Mouse (Mus musculus) heart, postnatal 0 days (tissue): ENCODE measurements around the gene Aplnr. TPM values are rescaled to one million over a fixed set of nuclear protein-coding genes. Genes with fewer than 3 reads are reported as not detected.

ENCODE experiments used
- ATAC-seq: fragments of 200-750 bp; cut with Nextera tagmentation; 2 replicates; pipeline ENCODE4 v1.8.0; 2017; ENCODE audit warnings: low read depth, moderate number of reproducible peaks, moderate library complexity; ENCODE audit not compliant: insufficient read depth
- DNase-seq: peaks from one replicate; pipeline ENCODE4 v3.0.0-alpha.2; 2016; ENCODE audit warnings: low spot score
- H3K27ac ChIP-seq: fragments of 300-500 bp; sonication (generic); 2 replicates; pipeline ENCODE4 v1.5.1; 2014; ENCODE audit warnings: low read depth, mild to moderate bottlenecking
- H3K27me3 ChIP-seq: fragments of 300-500 bp; sonication (generic); 2 replicates; pipeline ENCODE4 v1.6.1; 2014; ENCODE audit warnings: low read length, mixed read lengths; ENCODE audit not compliant: control insufficient read depth, insufficient read depth
- H3K36me3 ChIP-seq: fragments of 300-500 bp; sonication (generic); replicated peaks from 2 replicates; pipeline ENCODE4 v1.6.1; 2014; ENCODE audit warnings: low read length, mixed read lengths; ENCODE audit not compliant: control insufficient read depth, insufficient read depth
- H3K4me1 ChIP-seq: fragments of 300-500 bp; sonication (generic); 2 replicates; pipeline ENCODE4 v1.6.1; 2014; ENCODE audit warnings: antibody characterized with exemption; ENCODE audit not compliant: control insufficient read depth, insufficient read depth
- H3K4me2 ChIP-seq: fragments of 300-500 bp; sonication (generic); 2 replicates; pipeline ENCODE4 v1.6.1; 2014; ENCODE audit warnings: low read depth, mild to moderate bottlenecking, low read length, moderate library complexity
- H3K4me3 ChIP-seq: fragments of 300-500 bp; sonication (generic); 2 replicates; pipeline ENCODE4 v1.5.1; 2014; ENCODE audit warnings: low read depth, low read length
- H3K9ac ChIP-seq: fragments of 300-500 bp; sonication (generic); replicated peaks from 2 replicates; pipeline ENCODE4 v1.6.1; 2014; ENCODE audit warnings: low read depth, low read length, mixed read lengths
- H3K9me3 ChIP-seq: fragments of 300-500 bp; sonication (generic); replicated peaks from 2 replicates; pipeline ENCODE4 v1.6.1; 2016; ENCODE audit warnings: low read length; ENCODE audit not compliant: control insufficient read depth
- CTCF ChIP-seq: IDR thresholded peaks from 2 replicates; pipeline ENCODE4 v1.5.1; 2016; ENCODE audit warnings: antibody characterized with exemption, control low read depth, low read depth
- EP300 ChIP-seq: IDR thresholded peaks from 2 replicates; pipeline ENCODE4 v1.6.1; 2016; ENCODE audit warnings: antibody characterized with exemption, low read depth
- WGBS: fragments of 180-500 bp; shearing (Covaris S2); extraction: QIAGEN DNeasy Blood & Tissue Kit; methylation state at CpG from one replicate; pipeline ENCODE4 v1.1.7; 2014; 5-methylcytosine and 5-hydroxymethylcytosine counted together
- polyA plus RNA-seq: library from polyadenylated mRNA; unstranded; fragments of >200 nt; fragmentation: Nextera tagmentation; extraction: Ambion mirVana; gene quantifications from 2 replicates; pipeline ENCODE4 v1.2.1, GENCODE M21; 2015
- total RNA-seq: library from RNA; depleted of rRNA; stranded (reverse); fragments of >200 nt; gene quantifications from 2 replicates; pipeline ENCODE4 v1.2.3, GENCODE M21; 2014; ENCODE audit warnings: low replicate concordance

Gene Aplnr
- total and polyA plus RNA-seq, 2 experiments from 2014 or later: 47.7 to 59.0 TPM

- Histone ChIP-seq H3K4me1 (no peaks in the 10 kb centered on the region), H3K9ac (peak overlapping the region; percentile 49), H3K36me3 (no peaks in the 10 kb centered on the region), H3K4me2 (peak overlapping the region; percentile 37), H3K27me3 (no peaks in the 10 kb centered on the region), H3K4me3 (peak overlapping the region; percentile 45), H3K9me3 (no peaks in the 10 kb centered on the region), H3K27ac (peak overlapping the region; percentile 56)
- WGBS: 46% methylated on average over 2 of the region's 2 CpGs
- TF ChIP-seq CTCF (no peak), EP300 (no peak)
- no peak for ATAC-seq
- DNase-seq: no peak
These were observed 2.1 kb downstream of the Aplnr start for GRCm38 (mm10) chr2:85138143-85138542.

GRCm38 (mm10) chr2:85139393-85139792, 3.4 kb downstream of the Aplnr start:
- peak overlapping the region; percentile 45 for H3K4me3 ChIP-seq
- H3K36me3 ChIP-seq: no peaks in the 10 kb centered on the region
- DNase-seq: no peak
- H3K9me3 ChIP-seq: no peaks in the 10 kb centered on the region
- WGBS: 22% methylated on average over 4 of the region's 4 CpGs
- 0 out of 2 replicates have a peak overlapping the region, but pooled peaks have one; percentile 49 for H3K9ac ChIP-seq
- H3K4me1 ChIP-seq: no peaks in the 10 kb centered on the region
- peak; percentile 26; the same call in 1 of the 2 replicates for ATAC-seq
- no peak for TF ChIP-seq EP300
- no peak for TF ChIP-seq CTCF
- no peaks in the 10 kb centered on the region for H3K27me3 ChIP-seq
- peak overlapping the region; percentile 37 for H3K4me2 ChIP-seq
- peak overlapping the region; percentile 41 for H3K27ac ChIP-seq

DNA sequence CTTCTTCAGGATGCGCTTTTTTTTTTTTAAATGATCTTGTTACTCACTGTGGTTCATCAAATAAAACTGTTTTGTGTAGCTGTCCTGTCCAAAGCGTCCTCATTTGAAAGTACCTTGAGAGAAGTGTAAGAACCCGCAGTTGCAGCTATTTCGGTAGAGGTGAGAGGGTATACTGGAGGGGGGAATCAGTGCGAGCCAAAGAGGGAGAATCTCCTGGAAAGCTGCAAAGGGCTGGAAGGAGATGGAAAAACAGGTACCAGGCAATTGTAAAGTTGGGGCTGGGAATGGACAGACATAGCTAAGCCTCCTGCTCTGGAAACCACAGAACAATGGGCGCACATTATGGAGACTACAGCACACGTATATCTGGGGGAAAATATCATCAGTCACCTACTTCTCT, 3.8 kb downstream of the Aplnr start:
- TF ChIP-seq EP300: no peak
- no peak for TF ChIP-seq CTCF
- no peak for DNase-seq
- peak overlapping the region; percentile 37 for H3K4me2 ChIP-seq
- WGBS: 47% methylated on average over 7 of the region's 7 CpGs
- no peaks in the 10 kb centered on the region for H3K4me1 ChIP-seq
- ATAC-seq: no peak
- peak overlapping the region; percentile 45 for H3K4me3 ChIP-seq
- H3K27ac ChIP-seq: 0 out of 2 replicates have a peak overlapping the region, but pooled peaks have one; percentile 41
- no peaks in the 10 kb centered on the region for H3K36me3 ChIP-seq
- no peaks in the 10 kb centered on the region for H3K9me3 ChIP-seq
- 0 out of 2 replicates have a peak overlapping the region, but pooled peaks have one; percentile 49 for H3K9ac ChIP-seq
- no peaks in the 10 kb centered on the region for H3K27me3 ChIP-seq

DNA sequence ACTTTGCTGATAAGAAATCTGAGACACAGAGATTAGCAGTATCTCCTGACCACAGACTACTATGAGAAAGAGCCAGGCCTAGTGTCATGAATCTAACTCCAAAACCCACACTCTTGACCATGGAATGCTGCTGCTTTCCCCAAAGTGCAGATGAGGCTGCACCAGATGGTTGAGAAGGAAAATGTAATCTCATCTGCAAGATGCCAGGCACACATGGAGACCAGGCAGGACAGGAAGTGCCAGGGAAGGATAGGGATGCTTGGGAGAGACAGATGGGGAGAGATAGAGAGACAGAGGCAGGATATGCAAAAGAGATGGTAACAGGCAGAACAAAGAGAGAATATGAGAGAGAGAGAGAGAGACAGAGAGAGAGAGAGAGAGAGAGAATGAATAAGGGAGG, 4.8 kb downstream of the Aplnr start:
- TF ChIP-seq CTCF: no peak
- TF ChIP-seq EP300: no peak
- ATAC-seq: no peak
- DNase-seq: no peak
- H3K4me1 ChIP-seq: no peaks in the 10 kb centered on the region
- peak overlapping the region; percentile 37; the same call in 1 of the 2 replicates for H3K4me2 ChIP-seq
- H3K27me3 ChIP-seq: no peaks in the 10 kb centered on the region
- H3K9ac ChIP-seq: no peak overlapping the region
- no peak overlapping the region for H3K4me3 ChIP-seq
- no peaks in the 10 kb centered on the region for H3K36me3 ChIP-seq
- H3K9me3 ChIP-seq: no peaks in the 10 kb centered on the region
- H3K27ac ChIP-seq: no peak overlapping the region

DNA sequence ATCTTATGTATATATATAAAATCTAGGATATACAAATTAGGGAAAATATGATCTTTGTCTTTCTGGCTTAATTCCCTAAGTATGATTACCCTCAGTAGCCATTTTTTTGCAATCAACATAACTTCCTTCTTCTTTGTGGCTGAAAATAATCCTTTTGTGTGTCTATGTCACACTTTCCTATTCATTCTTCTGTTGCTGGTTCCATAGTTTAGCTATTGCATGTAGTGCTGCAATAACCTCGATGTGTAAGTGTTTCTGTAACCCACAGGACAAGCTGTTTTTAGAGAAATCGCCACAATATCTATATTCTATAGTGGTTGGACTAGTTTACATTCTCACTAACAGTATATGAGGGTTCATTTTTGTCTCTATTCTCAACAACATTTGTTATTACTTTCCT, 8.9 kb downstream of the Aplnr start:
- Histone ChIP-seq H3K36me3 (no peaks in the 10 kb centered on the region), H3K9me3 (no peaks in the 10 kb centered on the region), H3K4me3 (no peak overlapping the region), H3K27me3 (no peaks in the 10 kb centered on the region), H3K4me2 (no peak overlapping the region), H3K27ac (no peak overlapping the region), H3K9ac (no peak overlapping the region), H3K4me1 (no peaks in the 10 kb centered on the region)
- no peak for TF ChIP-seq CTCF
- TF ChIP-seq EP300: no peak
- DNase-seq (no peak), ATAC-seq (no peak)
- WGBS: 73% methylated on average over 2 of the region's 2 CpGs

- no peaks in the 10 kb centered on the region for H3K27me3 ChIP-seq
- no peak for TF ChIP-seq EP300
- no peak for TF ChIP-seq CTCF
- ATAC-seq (no peak; the same call in 1 of the 2 replicates), DNase-seq (no peak)
- H3K4me1 ChIP-seq: no peaks in the 10 kb centered on the region
- 51% methylated on average over 3 of the region's 3 CpGs for WGBS
- H3K9ac ChIP-seq: no peak overlapping the region
- no peaks in the 10 kb centered on the region for H3K9me3 ChIP-seq
- no peak overlapping the region for H3K27ac ChIP-seq
- no peaks in the 10 kb centered on the region for H3K36me3 ChIP-seq
- no peak overlapping the region for H3K4me2 ChIP-seq
- H3K4me3 ChIP-seq: no peak overlapping the region
These were observed 9.3 kb downstream of the Aplnr start for GRCm38 (mm10) chr2:85145346-85145745.
